Mouse (Mus musculus) MEL (cell line): Measurements from ENCODE around the gene Tmc8. TPM values are rescaled to one million over a fixed set of nuclear protein-coding genes. Genes with fewer than 3 reads are reported as not detected.

Experiments used
- DNase-seq: peaks from one replicate; pipeline ENCODE4 v3.0.0; 2011; ENCODE audit warnings: low read depth, low spot score
- H3K27ac ChIP-seq: 2 replicates; pipeline ENCODE4 v1.5.1; 2012; ENCODE audit warnings: low read depth, mild to moderate bottlenecking, control low read depth, low read length, moderate library complexity; ENCODE audit not compliant: control insufficient read depth
- H3K27me3 ChIP-seq, 2 experiments: fragments of 150-350 bp in 1 of 2; sonication (generic) in 1 of 2; 2 replicates each; pipeline ENCODE4 v1.6.1; 2012; ENCODE audit warnings: low read length in 2 of 2, mild to moderate bottlenecking in 2 of 2, improper control_type of control experiment in 1 of 2, moderate library complexity in 1 of 2; ENCODE audit not compliant: insufficient read depth in 2 of 2, control insufficient read depth in 1 of 2
- H3K36me3 ChIP-seq, 2 experiments: 2 replicates each; pipeline ENCODE4 v1.6.1; 2012 to 2014; ENCODE audit warnings: low read length in 2 of 2, improper control_type of control experiment in 1 of 2, inconsistent platforms in 1 of 2, mild to moderate bottlenecking in 1 of 2; ENCODE audit not compliant: insufficient read depth in 2 of 2, control insufficient read depth in 1 of 2
- H3K4me1 ChIP-seq, 2 experiments: fragments of 150-350 bp in 1 of 2; sonication (generic) in 1 of 2; 2 replicates each; pipeline ENCODE4 v1.6.1; 2012; ENCODE audit warnings: low read length in 2 of 2, improper control_type of control experiment in 1 of 2, mild to moderate bottlenecking in 1 of 2; ENCODE audit not compliant: insufficient read depth in 2 of 2, control insufficient read depth in 1 of 2
- H3K4me3 ChIP-seq, 2 experiments: fragments of 150-350 bp in 1 of 2; sonication (generic) in 1 of 2; 2 replicates each; pipeline ENCODE4 v1.5.1; 2012; ENCODE audit warnings: low read depth in 2 of 2, low read length in 2 of 2, mild to moderate bottlenecking in 2 of 2, moderate library complexity in 2 of 2, control low read depth in 1 of 2, improper control_type of control experiment in 1 of 2; ENCODE audit not compliant: control insufficient read depth in 1 of 2, insufficient read depth in 1 of 2
- H3K79me2 ChIP-seq: 2 replicates; pipeline ENCODE4 v1.6.1; 2012; ENCODE audit warnings: mild to moderate bottlenecking, low read length, moderate library complexity; ENCODE audit not compliant: control insufficient read depth, poor library complexity, insufficient read depth
- H3K9ac ChIP-seq: 2 replicates; pipeline ENCODE4 v1.6.1; 2012; ENCODE audit warnings: low read depth, mild to moderate bottlenecking, control low read depth, low read length, moderate library complexity; ENCODE audit not compliant: control insufficient read depth, poor library complexity, severe bottlenecking
- H3K9me3 ChIP-seq: fragments of 150-350 bp; sonication (generic); replicated peaks from 2 replicates; pipeline ENCODE4 v1.6.1; 2012; ENCODE audit warnings: mild to moderate bottlenecking, low read length, improper control_type of control experiment, moderate library complexity; ENCODE audit not compliant: insufficient read depth
- BHLHE40 ChIP-seq: IDR thresholded peaks from 2 replicates; pipeline ENCODE4 v1.6.1; 2012; ENCODE audit warnings: low read depth, mild to moderate bottlenecking, inconsistent platforms, low read length, improper control_type of control experiment, borderline replicate concordance
- CHD1 ChIP-seq: IDR thresholded peaks from 2 replicates; pipeline ENCODE4 v1.6.1; 2012; ENCODE audit warnings: low read depth, mild to moderate bottlenecking, inconsistent platforms, low read length, improper control_type of control experiment
- CHD2 ChIP-seq: IDR thresholded peaks from 2 replicates; pipeline ENCODE4 v1.6.1; 2011; ENCODE audit warnings: low read length, improper control_type of control experiment
- CTCF ChIP-seq, 3 experiments: IDR thresholded peaks in 2 of 3; conservative IDR thresholded peaks in 1 of 3; 2 replicates each; pipeline ENCODE4 v1.5.1; 2011 to 2012; ENCODE audit warnings: low read length in 3 of 3, low read depth in 2 of 3, mild to moderate bottlenecking in 2 of 3, improper control_type of control experiment in 1 of 3, inconsistent platforms in 1 of 3, mixed read lengths in 1 of 3, moderate library complexity in 1 of 3; ENCODE audit not compliant: control insufficient read depth in 1 of 3, insufficient read depth in 1 of 3, poor library complexity in 1 of 3, severe bottlenecking in 1 of 3
- ELF1 ChIP-seq: IDR thresholded peaks from 2 replicates; pipeline ENCODE4 v1.6.1; 2014; ENCODE audit warnings: low read depth, mild to moderate bottlenecking, inconsistent platforms, low read length, improper control_type of control experiment, moderate library complexity
- ETS1 ChIP-seq: IDR thresholded peaks from 2 replicates; pipeline ENCODE4 v1.6.1; 2012; ENCODE audit warnings: low read depth, mild to moderate bottlenecking, inconsistent platforms, low read length, improper control_type of control experiment, moderate library complexity
- GABPA ChIP-seq: IDR thresholded peaks from 2 replicates; pipeline ENCODE4 v1.6.1; 2012; ENCODE audit warnings: low read depth, mild to moderate bottlenecking, inconsistent platforms, low read length, improper control_type of control experiment, moderate library complexity
- GATA1 ChIP-seq: IDR thresholded peaks from 2 replicates; pipeline ENCODE4 v1.6.1; 2011; ENCODE audit warnings: low read depth, low read length, improper control_type of control experiment
- HCFC1 ChIP-seq: IDR thresholded peaks from 2 replicates; pipeline ENCODE4 v1.6.1; 2012; ENCODE audit warnings: low read depth, mild to moderate bottlenecking, inconsistent platforms, low read length, improper control_type of control experiment, moderate library complexity
- JUND ChIP-seq: IDR thresholded peaks from 2 replicates; pipeline ENCODE4 v1.6.1; 2011; ENCODE audit warnings: low read depth, mild to moderate bottlenecking, improper control_type of control experiment, low read length
- MEF2A ChIP-seq: IDR thresholded peaks from 2 replicates; pipeline ENCODE4 v1.6.1; 2014; ENCODE audit warnings: low read depth, mild to moderate bottlenecking, inconsistent platforms, low read length, improper control_type of control experiment; ENCODE audit not compliant: poor library complexity, insufficient replicate concordance, severe bottlenecking; ENCODE audit errors: extremely low read depth
- MXI1 ChIP-seq: IDR thresholded peaks from 2 replicates; pipeline ENCODE4 v1.6.1; 2011; ENCODE audit warnings: mild to moderate bottlenecking, low read depth, low read length, improper control_type of control experiment
- MYB ChIP-seq: IDR thresholded peaks from 2 replicates; pipeline ENCODE4 v1.6.1; 2011; ENCODE audit warnings: mild to moderate bottlenecking, low read depth, low read length, improper control_type of control experiment
- NRF1 ChIP-seq: IDR thresholded peaks from 2 replicates; pipeline ENCODE4 v1.6.1; 2014; ENCODE audit warnings: low read depth, mild to moderate bottlenecking, inconsistent platforms, low read length, improper control_type of control experiment, moderate library complexity; ENCODE audit not compliant: poor library complexity, insufficient read depth, severe bottlenecking
- POLR2AphosphoS5 ChIP-seq: IDR thresholded peaks from 2 replicates; pipeline ENCODE4 v1.6.1; 2012; ENCODE audit warnings: low read depth, borderline replicate concordance, mild to moderate bottlenecking, inconsistent platforms, low read length, moderate library complexity, mixed read lengths
- SIN3A ChIP-seq: IDR thresholded peaks from 2 replicates; pipeline ENCODE4 v1.6.1; 2012; ENCODE audit warnings: low read length, improper control_type of control experiment, inconsistent platforms
- TAL1 ChIP-seq: IDR thresholded peaks from 2 replicates; pipeline ENCODE4 v1.6.1; 2012; ENCODE audit warnings: mild to moderate bottlenecking, inconsistent platforms, low read length, moderate library complexity, mixed read lengths
- TCF12 ChIP-seq: IDR thresholded peaks from 2 replicates; pipeline ENCODE4 v1.6.1; 2014; ENCODE audit warnings: low read depth, mild to moderate bottlenecking, inconsistent platforms, low read length, improper control_type of control experiment, moderate library complexity
- USF1 ChIP-seq: IDR thresholded peaks from 2 replicates; pipeline ENCODE4 v1.6.1; 2014; ENCODE audit warnings: low read depth, mild to moderate bottlenecking, inconsistent platforms, low read length, improper control_type of control experiment, moderate library complexity
- USF2 ChIP-seq, 2 experiments: IDR thresholded peaks; 2 replicates each; pipeline ENCODE4 v1.6.1; 2011 to 2012; ENCODE audit warnings: improper control_type of control experiment in 2 of 2, low read length in 2 of 2, borderline replicate concordance in 1 of 2, inconsistent platforms in 1 of 2, low read depth in 1 of 2, mild to moderate bottlenecking in 1 of 2; ENCODE audit not compliant: insufficient read depth in 1 of 2
- ZC3H11A ChIP-seq: IDR thresholded peaks from 2 replicates; pipeline ENCODE4 v1.6.1; 2012; ENCODE audit warnings: low read depth, mild to moderate bottlenecking, inconsistent platforms, low read length, improper control_type of control experiment
- ZKSCAN1 ChIP-seq: IDR thresholded peaks from 2 replicates; pipeline ENCODE4 v1.6.1; 2012; ENCODE audit warnings: low read depth, mild to moderate bottlenecking, inconsistent platforms, low read length, improper control_type of control experiment, moderate library complexity
- ZNF384 ChIP-seq: IDR thresholded peaks from 2 replicates; pipeline ENCODE4 v1.6.1; 2012; ENCODE audit warnings: low read depth, mild to moderate bottlenecking, inconsistent platforms, low read length, improper control_type of control experiment
- polyA plus RNA-seq, 2 experiments: library from polyadenylated mRNA; stranded (reverse) in 1 of 2; unstranded in 1 of 2; fragments of >175 nt in 1 of 2; fragments of >200 nt in 1 of 2; gene quantifications; 2 replicates each; pipeline versions ENCODE4 v1.2.1 to v1.2.4; 2012; ENCODE audit warnings: low replicate concordance in 2 of 2, low read depth in 1 of 2; ENCODE audit not compliant: insufficient read length in 2 of 2, insufficient read depth in 1 of 2, missing spikeins in 1 of 2
- total RNA-seq: library from RNA; depleted of rRNA; stranded (reverse); fragments of 300-350 nt; gene quantifications from 2 replicates; pipeline ENCODE4 v1.2.3, GENCODE M21; 2012

Gene Tmc8
- total and polyA plus RNA-seq, 3 experiments = 15.4 to 23.5 TPM; not detected in 1

- no peak overlapping the region for H3K27ac ChIP-seq
- no peak overlapping the region for H3K9ac ChIP-seq
- no peaks in the 10 kb centered on the region for H3K27me3 ChIP-seq
- H3K79me2 ChIP-seq = peaks cover 20% of the 10 kb centered on the region
- TF ChIP-seq GATA1 = no peak
- no peak for TF ChIP-seq NRF1
- no peak for TF ChIP-seq ELF1
- no peak for TF ChIP-seq TCF12
- TF ChIP-seq ZC3H11A = no peak
- no peak for TF ChIP-seq TAL1
- TF ChIP-seq ZKSCAN1 = no peak
- TF ChIP-seq MEF2A = no peak
- TF ChIP-seq, all 39 proteins: peak for 0
- no peaks in the 10 kb centered on the region for H3K9me3 ChIP-seq
- no peaks in the 10 kb centered on the region; a peak in 2 of 4 replicates for H3K36me3 ChIP-seq
- no peak overlapping the region for H3K4me3 ChIP-seq
- peaks cover 3 to 8% of the 10 kb centered on the region in 2 experiments; a peak in 2 of 4 replicates for H3K4me1 ChIP-seq
- DNase-seq = no peak
These were observed 6.3 kb upstream of the Tmc8 start for GRCm38 (mm10) chr11:117775540-117775939.

GRCm38 (mm10) chr11:117776085-117776792 lies 5.6 kb upstream of the Tmc8 start:
- no peaks in the 10 kb centered on the region; a peak in 2 of 4 replicates for H3K36me3 ChIP-seq

GRCm38 (mm10) chr11:117777111-117777510 lies 4.8 kb upstream of the Tmc8 start:
- peaks cover 27% of the 10 kb centered on the region for H3K79me2 ChIP-seq
- no peak overlapping the region for H3K9ac ChIP-seq
- no peak overlapping the region for H3K27ac ChIP-seq
- H3K27me3 ChIP-seq = no peaks in the 10 kb centered on the region
- H3K9me3 ChIP-seq = no peaks in the 10 kb centered on the region
- no peak overlapping the region for H3K4me3 ChIP-seq
- H3K4me1 ChIP-seq = peaks cover 3 to 13% of the 10 kb centered on the region in 2 experiments; a peak in 2 of 4 replicates
- DNase-seq = no peak
- H3K36me3 ChIP-seq = no peaks in the 10 kb centered on the region; a peak in 2 of 4 replicates
- TF ChIP-seq HCFC1 (no peak), POLR2AphosphoS5 (no peak), USF2 (IDR thresholded peaks at IDR 0.05; ENCODE audit: borderline replicate concordance in 1 of 2, insufficient read depth in 1 of 2, low read depth in 1 of 2, low read length in 2 of 2) (no peak), ETS1 (no peak), MXI1 (no peak), JUND (no peak), NRF1 (no peak), ZKSCAN1 (no peak), MEF2A (no peak), ZC3H11A (no peak), TCF12 (no peak), CHD1 (no peak), SIN3A (no peak), CTCF (IDR thresholded peaks at IDR 0.05 in 2 of 3, conservative IDR thresholded peaks at IDR 0.05 in 1 of 3; ENCODE audit: control insufficient read depth in 1 of 3, insufficient read depth in 1 of 3, low read depth in 2 of 3, low read length in 3 of 3, poor library complexity in 1 of 3, severe bottlenecking in 1 of 3) (no peak)

More at GRCm38 (mm10) chr11:117776085-117776792, 5.6 kb upstream of the Tmc8 start:
- no peak for TF ChIP-seq CHD2
- TF ChIP-seq MEF2A = no peak
- TF ChIP-seq ZNF384 = no peak
- TF ChIP-seq TAL1 = no peak
- TF ChIP-seq USF1 = no peak
- TF ChIP-seq ELF1 = no peak
- no peak for TF ChIP-seq NRF1
- no peak for TF ChIP-seq MYB
- TF ChIP-seq GABPA = no peak
- no peak for TF ChIP-seq BHLHE40
- TF ChIP-seq ZC3H11A = no peak
- TF ChIP-seq, all 39 proteins: peak for 0
- Histone ChIP-seq H3K27ac (no peak overlapping the region), H3K4me3 (no peak overlapping the region), H3K27me3 (no peaks in the 10 kb centered on the region), H3K9me3 (no peaks in the 10 kb centered on the region), H3K9ac (no peak overlapping the region), H3K79me2 (peaks cover 21% of the 10 kb centered on the region), H3K4me1 (peaks cover 3 to 8% of the 10 kb centered on the region in 2 experiments; a peak in 2 of 4 replicates)
- DNase-seq = no peak
